Mouse (Mus musculus): Measurements from ENCODE around the gene Il27ra.

Il27ra gene

DNA sequence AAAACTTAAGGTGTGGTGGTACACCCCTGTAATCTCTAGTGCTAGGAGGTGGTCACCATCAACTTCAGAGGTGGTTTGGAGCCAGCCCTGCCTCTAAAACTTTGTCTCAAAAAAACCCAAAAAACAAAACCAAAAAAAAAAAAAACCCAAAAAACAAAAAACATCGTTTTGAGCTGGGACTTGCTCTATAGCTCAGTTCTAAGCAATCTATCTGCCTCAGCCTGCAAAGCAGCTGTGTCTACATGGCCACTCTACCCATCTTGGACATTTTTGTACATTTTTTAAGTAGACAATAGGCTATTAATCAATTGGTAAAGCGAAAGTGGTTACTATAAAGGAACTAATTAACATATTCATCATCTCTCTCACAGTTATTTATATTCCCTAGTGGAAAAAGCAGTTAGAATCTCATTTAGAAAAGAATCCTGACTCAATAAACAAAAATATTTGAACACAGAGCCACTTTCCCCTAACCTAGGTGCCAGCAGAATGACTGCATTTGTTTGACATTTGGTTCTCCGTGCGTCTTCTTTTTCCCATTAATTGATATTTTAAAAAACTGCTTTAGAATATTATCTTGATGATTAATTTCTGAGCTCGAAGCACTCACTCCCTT lies 23.2 kb upstream of the Il27ra start:
- DNase-seq (ENCODE audit: low spot score), result no peak

DNA sequence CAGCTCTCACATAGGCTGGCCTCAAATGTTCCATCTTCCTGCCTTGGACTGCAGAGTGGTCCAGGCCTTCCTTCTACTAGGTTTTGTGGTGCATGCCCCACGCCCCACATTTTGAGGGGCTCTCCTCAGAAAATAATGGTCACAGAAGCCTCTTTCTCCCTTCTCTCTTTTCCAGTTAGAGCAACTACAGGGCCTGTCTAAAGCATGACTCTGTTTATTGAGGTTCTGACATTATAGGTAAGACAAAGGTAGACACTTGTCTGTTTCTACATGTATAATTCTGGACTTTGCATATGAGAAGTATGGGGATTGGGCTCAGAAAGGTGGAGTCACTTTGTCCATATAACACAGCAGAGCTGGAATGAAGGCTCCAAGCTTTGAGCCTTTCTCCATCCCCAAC lies 22.6 kb upstream of the Il27ra start, which contains the start of gene Gm10643:
Gm10643 (minus strand) TSS at position 101 of the 400 bp plus-strand sequence.
- no peak for DNase-seq (ENCODE audit: low spot score)

DNA sequence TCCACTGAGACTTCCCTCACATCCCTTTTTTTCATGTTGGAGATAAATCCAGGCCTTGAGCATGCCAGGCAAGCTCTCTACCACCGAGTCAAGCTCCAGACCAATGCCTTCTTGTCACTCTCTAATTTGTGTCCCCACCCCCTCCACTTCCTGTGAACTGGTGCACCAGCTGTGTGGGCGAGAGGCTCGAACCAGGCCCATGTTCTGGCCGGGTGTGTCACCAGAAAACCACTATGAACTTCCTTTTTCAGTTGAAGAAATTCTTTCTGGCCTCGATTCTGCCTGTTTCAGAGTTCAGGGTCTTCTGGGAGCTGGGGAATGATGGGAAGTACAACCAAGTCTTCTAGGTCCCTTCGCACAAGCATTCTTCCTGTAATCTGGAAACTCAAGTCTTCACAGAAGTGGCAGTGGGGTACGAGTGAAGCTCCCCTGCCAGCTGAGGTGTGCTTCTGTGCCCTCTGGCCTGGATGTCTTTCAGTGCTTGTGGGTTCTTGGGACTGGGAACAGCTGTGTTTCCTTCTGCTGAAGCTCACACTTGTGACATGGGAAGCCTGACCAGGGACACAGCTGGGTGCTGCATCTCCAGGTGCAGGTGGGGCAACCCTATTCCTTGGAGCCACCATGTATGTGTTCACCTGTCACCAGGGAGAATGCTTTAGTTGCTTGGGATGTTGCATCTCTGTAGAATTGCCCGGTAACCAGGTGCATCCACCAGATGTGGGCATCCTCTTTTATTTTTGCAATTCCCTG lies 21.6 kb upstream of the Il27ra start:
- no peak for DNase-seq (ENCODE audit: low spot score)

DNA sequence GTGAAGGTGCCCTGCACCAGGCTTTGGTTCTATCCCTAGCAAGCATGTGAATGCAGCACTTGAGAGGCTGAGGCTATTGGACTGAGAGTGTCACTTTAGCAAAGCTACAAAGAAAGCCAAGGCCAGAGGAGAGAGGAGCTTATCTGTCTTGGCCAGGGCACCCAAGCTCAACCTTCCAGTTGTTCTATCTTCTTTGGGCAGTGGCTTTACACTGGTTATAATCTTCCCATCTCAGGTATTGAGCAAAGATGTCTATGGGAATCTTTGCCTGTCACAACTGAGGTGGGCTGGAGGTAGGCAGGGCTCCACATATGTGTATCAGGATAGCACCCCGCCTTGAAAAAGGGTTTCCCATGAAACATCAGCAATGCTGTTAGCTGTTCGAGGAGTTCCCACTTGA lies 17.9 kb upstream of the Il27ra start:
- no peak for DNase-seq (ENCODE audit: low spot score)

DNA sequence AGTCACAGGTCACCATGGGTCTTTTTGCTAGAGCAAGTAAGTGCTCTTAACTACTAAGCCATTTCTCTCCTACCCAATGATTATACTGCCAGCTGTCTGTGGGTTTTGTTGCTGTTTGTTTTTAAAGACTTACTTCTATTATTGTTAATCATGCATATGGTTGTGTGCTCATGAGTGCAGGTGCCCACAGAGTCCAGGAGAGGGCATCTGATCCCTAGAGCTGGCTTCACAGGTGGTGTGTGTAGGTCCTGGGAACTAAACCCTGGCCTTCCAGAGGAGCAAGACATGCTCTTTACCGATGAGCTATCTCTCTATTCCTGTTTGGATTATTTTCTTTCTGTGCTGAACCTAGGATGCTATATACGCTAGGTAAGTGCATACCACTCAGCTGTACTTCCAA lies 16.8 kb upstream of the Il27ra start:
- no peak for DNase-seq (ENCODE audit: low spot score)

DNA sequence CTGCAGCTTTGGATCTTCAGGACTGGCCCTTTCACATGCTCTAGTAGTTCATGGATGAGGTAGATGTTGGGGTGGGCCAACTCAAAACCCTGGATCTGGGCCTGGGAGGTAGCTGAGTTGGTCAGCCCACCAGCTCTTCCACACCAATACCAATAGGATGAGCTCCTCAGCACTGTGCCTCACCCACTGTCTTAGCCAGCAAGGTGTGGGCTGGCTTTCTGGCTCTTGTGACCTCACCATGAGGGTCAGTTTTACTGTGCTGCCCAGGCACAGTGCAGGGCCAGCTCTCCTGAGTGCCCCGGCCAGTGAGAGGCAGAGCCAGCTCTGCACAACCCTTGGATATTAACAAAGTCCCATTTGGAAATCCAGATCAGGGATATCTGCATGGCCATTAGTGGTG lies 15.4 kb upstream of the Il27ra start:
- DNase-seq (ENCODE audit: low spot score), result no peak

DNA sequence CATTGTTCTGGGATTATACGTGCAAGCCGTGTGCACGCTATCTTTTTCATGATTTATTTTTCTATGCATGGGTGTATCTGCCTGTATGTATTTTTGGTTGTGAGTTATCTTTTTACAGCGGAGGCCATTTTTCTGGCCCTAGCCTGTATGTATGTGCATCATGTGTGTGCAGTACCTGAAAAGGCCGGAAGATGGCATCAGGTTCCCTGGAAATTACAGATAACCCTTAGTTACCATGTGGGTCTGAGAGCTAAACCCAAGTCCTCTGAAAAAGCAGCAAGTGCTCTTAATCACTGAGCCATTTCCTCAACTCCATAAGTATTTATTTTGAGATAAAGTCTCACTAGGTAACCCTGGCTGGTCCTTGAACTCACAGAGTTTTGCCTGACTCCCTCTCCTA lies 10.8 kb upstream of the Il27ra start:
- DNase-seq (ENCODE audit: low spot score), result no peak

DNA sequence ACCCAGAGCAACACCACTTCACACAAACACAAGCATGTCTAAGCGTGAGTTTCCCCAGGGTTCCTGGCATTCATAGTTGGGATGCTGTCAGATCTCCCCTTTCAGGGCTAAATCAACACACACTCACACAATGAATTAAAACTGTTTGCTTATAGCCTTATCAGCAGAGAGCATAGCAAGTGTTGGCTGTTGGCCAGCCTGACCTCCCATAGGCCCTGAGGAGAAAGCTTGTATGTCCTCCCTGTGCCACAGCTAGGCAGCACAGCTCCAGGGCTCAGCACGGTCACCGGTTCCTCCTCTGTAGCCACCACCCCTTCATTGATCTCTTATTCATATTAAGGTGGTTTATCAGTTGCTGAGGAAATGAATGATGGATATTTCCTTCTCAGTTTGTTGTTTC lies 10.4 kb upstream of the Il27ra start:
- DNase-seq (ENCODE audit: low spot score), result no peak

DNA sequence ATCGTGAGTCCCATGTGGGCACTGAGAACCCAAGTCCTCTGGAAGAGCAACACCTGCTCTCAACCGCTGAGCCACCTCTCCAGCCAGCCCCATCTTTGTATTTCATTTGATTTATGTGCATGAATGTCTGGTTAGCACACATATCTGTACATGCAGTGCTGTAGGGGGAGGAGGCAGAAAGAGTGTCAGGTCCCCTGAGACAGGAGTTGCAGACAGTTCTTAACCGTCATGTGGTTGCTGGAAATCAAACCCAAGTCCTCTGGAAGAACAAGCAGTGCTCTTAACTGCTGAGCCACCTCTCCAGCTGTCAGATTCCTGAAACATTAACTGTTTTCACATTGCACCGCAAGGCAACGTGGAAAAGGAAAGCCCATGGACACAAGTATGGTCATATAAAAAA lies 5.8 kb upstream of the Il27ra start:
- no peak for DNase-seq (ENCODE audit: low spot score)

DNA sequence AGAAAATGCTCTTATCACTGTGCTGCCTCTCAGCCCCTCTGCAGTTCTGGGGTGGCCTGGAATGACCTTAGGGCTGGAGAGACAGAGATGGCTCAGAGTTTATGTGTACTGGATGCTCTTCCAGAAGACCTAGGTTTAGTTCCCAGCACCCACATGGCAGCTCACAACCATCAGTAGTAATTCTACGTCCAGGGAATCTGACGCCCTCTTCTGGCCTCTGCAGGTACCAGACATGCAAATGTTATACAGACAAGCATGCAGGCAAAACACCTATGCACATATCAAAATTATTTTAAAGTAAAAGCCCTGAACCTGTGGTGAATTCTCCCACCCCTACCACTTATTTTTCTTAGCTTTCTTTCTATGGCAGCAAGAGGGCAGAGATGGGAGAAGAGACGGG lies 4.1 kb upstream of the Il27ra start:
- DNase-seq (ENCODE audit: low spot score), result no peak

DNA sequence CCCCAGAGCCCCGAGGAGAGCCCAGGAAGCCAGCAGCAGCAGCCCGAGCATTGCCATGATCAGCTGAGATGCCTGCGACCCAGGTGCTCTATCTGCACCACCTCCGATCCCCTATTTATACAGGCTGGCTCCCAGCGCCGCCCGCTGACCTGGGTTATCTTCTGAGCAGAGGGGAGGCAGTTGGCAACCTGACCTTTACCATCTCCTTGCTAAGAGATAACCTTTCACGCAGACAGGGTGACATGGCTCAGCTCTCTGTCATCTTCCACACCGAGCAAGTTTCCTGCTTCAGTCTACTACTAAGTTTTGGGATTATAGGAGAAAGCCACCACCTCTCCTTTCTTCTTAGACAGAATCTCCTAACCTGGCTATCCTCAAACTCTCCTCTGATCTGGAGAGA lies 2.5 kb upstream of the Il27ra start, which contains the start of gene Rln3:
Rln3 (minus strand) TSS at position 101 of the 400 bp plus-strand sequence.
- DNase-seq (ENCODE audit: low spot score), result no peak

DNA sequence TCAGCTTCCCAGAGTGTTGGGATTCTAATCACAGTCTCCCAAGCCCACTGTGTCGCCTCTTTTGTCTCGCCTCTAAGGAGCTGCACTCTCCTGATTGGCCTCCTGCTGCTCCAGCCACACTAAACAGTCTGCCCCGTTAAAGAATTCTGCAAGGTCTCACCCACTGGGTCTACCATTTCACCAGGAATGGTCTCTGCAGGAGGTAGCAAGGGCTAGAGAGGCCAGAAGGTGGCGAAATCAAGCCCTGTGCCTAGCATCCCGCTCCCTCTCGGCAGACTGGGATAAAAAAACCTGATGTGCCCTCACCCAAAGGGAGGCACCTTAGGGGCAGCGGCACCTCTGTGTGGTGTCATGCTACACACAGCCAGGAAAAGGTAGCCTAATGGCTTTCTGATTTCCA lies 1.7 kb upstream of the Il27ra start:
- DNase-seq (ENCODE audit: low spot score), result no peak

DNA sequence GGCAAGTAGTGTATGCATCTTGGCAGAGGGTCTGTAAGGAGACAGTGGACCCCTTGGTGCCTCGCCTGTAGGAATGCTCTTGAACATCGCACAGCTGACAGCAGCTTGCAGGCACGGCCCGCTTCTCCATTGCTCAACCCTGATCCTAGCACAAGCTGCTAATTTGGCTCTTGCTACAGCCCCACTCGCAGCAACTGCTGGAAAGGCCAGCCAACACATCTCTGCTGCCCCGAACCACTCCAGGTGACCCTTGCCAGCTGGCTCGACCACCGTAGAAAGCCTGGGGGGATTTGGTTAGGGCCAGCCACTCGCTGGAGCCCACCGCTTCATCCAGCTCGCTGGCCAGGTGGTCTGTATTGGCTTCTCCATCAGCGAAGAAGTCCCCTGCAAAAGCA lies 556 bp upstream of the Il27ra start:
- DNase-seq (ENCODE audit: low spot score), result no peak

DNA sequence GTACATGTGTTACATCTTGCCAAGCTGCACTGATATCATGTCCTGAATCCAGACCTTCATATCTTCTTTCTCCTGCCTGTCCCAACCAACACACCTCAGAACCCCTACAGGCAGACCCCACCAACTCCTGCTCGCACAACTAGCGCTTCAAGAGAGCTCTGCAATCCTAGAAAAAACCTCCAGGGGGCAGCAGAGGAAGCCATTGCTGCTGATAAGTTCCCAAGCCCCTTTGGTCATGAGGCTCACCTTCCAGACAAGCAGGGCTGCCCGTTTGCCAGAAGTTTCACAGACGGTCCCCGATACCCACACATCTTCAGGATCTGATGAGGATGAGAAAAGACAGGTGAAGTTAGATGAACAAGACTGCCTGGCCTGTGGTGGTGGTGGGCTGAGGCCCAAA lies 3.3 kb downstream of the Il27ra start:
- peak; percentile 97 for DNase-seq (ENCODE audit: low spot score)

DNA sequence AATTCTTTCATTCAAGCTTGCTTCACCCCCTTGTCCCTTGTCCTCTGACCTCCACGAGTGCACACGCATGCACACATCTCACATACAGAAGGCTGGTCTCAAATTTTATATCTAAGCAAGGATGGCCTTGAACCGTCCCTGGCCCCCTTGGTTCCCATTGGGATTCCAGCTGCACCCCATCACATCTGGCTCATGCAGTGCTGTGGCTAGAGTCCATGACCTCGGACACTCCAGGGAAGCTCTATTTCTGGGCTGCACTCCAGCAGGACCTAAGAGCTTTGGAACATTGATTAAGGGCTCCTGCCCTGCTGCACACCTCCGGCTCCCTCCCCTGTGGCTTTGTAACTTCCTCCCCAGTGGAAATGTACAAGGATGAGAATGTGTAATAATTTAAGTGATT lies 4.4 kb downstream of the Il27ra start:
- DNase-seq (ENCODE audit: low spot score), result no peak

DNA sequence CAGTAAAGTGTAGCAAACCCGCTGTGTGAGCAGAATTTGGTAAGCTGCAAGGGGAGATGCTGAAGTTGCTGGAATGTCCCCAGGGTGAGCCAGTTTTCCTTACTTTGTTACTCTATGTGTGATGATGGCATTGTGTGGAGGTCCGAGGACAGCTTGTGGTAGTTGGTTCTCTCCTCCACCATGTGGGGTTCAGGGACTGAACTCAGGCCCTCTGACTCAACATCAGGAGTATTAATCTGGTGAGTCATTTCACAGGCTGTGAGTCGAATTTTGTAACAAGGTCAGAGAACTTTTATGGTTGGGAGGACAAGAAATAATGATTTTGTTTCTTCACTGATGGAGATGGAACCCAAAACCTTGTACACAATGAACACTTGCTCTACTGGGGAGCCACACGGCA lies 9.6 kb downstream of the Il27ra start:
- no peak for DNase-seq (ENCODE audit: low spot score)

DNA sequence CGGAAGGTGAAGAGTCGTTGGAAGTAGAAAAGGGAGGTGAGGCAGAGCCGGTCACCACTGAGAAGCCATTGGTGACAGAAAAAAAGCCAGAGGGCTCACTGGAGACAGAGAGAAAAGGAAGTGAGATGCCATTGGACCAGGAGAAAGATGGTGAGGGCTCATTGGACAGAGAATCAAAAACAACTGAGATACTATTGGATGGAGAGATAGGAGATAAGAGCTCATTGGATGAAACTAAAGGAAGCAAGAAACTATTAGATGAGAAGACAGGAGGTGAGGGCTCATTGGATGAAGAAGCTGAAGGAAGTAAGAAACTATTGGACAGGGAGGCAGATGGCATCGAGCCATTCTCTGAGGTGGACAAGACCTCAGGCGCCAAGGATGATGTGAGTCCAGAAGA lies 13.1 kb downstream of the Il27ra start:
- no peak for DNase-seq (ENCODE audit: low spot score)

DNA sequence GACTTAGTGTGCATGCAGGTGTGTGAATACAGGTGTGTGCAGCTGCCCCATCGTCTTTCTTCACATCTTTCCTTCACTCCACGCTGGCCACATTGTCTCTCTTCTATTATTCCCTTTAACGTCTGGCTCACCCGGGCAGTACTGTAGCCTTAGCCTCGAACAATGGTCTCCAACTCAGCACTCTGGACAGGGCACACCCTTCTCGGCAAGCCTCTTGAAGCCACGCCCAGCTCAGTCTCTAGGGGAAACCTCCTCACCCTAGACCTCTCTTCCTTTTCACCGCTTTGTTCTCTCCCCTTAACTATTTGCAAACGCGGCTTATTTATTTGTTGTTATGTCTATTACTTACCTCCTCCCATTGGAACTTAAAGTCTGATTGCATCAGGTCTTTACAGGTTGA lies 14.9 kb downstream of the Il27ra start:
- DNase-seq (ENCODE audit: low spot score), result no peak

DNA sequence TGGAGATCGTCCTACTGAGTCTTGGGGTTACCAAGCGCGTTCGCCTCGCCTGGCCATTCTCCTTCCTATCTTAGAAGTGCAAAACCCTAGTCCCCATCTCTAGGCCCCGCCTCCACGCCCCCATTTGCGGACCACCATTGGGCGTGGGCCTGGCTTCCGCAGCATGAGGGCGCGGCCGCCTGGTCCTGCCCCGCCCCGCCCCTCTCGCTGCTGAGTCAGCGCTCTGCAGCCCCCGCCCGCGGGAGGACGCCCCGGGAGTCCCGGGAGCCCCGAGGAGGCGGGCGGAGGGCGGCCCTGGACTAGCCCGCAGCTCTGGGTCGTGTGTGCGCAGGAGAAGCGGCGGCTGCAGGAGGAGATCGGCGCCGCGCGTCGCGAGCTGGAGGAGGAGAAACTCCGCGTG lies 16.5 kb downstream of the Il27ra start:
- peak; percentile 73 for DNase-seq (ENCODE audit: low spot score)

DNA sequence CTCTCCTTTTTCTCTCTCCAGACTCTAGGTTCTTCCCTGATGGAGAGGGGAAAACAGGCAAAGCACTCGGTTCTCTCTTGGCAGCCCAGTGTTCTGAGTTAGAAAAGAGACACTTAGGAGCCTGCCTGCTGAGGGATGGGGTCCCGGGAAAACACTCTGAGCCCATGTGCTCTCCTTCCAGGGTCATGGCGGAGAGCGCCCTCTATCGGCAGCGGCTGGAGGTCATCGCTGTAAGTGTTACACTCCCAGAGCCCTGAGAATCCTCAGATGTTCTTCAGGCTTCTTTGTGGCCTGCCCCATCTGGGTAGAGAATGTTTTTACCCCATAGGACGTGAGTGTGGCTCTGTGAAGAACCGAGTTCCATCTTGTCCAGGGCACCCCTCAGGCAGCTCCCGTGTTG lies 18.2 kb downstream of the Il27ra start:
- DNase-seq (ENCODE audit: low spot score), result peak; percentile 79

DNA sequence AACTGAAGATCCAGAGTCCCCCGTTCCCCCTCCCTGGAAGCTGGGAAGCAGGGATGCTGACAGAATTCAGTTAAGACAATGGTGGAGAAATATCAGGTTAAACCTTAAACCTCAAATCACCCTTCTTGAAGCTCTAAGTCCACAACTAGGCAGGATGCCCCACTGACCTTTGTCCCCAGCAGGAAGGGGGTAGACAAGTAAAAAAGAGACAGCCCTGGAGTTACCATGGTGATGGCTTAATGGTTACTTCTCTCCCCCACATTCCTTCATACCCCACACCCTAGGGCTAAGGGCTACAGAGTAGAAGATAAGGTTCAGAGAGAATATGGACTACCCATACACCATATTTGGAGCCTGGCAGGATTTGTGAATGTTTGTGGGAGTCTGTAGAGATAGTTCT lies 18.8 kb downstream of the Il27ra start:
- no peak for DNase-seq (ENCODE audit: low spot score)

DNA sequence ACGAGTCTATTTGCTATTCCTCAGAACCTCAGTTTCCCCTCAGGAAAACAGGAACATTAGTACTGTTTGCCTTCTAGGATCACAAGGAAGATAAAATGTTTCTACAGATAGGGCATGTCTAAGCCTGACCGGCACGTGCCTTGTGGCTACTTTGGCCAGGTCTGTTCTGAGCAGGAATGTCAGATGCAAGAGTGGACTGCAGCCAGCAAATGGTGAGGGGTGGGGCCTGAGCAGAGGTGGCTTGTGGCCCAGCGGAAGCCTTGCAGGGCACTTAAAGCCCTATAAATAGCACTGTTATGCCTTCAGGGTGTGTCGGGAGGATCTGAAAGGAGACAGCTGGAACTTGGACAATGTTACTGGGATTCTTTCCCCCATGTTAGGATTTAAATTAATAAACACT lies 19.3 kb downstream of the Il27ra start:
- no peak for DNase-seq (ENCODE audit: low spot score)

DNA sequence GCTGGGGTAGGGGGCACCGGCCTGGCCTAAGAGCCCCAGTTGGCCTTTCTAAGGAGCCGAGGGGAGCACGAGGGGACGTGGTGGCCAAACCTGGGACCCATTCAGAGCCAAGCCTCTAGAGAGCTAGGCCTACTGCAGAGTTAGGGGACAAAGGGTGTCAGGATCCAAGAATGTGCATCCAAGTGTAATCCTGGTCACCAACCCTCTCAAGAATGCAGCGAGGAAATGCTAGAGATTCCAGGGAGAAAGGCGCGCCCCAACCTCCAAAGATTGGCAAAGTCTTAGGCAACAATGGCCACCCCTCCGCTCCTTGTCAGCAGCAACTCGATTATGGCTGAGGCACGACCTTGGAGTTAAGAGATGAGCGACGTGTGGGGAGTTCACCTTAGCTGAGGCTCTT lies 20.8 kb downstream of the Il27ra start:
- no peak for DNase-seq (ENCODE audit: low spot score)

DNA sequence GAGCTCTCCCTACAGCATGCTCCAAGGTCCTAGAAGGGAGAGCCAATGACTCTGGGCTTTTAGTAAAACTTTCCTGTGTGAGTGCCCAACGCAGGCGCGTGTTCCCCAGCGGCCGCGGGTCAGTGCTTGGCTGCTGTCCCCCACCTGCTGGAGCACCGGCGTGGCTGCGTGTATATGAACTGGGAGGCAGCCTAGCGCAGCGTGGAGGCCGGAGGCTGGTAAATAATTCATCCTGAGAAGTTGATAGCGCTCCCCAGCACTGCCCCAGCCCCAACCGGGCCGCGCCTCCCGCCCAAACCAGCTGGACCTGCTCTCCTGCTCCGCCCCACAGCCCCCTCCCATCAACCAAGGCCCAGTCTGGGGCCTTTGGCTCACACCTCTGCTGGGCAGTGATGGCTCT lies 21.3 kb downstream of the Il27ra start, which contains the start of gene Palm3:
Palm3 (plus strand) TSS at position 376 of the 400 bp plus-strand sequence.
- DNase-seq (ENCODE audit: low spot score), result no peak
